Mouse (Mus musculus) kidney, adult 2 months (tissue): ENCODE measurements at regions not wholly inside any gene's neighbourhood (a gene's known extent, or its start where the extent isn't known, plus 50 kb on each side); places are given as distances from the start of the nearest gene placed in this dataset.

Experiments
- CTCF ChIP-seq: fragments of 200-500 bp; conservative IDR thresholded peaks from 2 replicates; pipeline ENCODE4 v1.5.1; 2011; ENCODE audit warnings: low read depth, mild to moderate bottlenecking, control low read depth, low read length, moderate library complexity, mixed read lengths; ENCODE audit not compliant: insufficient read depth, insufficient read length
- POLR2A ChIP-seq: fragments of 200-500 bp; IDR thresholded peaks from one replicate; pipeline ENCODE4 v1.6.1; 2011; ENCODE audit warnings: low read depth, low read length, control low read depth

DNA sequence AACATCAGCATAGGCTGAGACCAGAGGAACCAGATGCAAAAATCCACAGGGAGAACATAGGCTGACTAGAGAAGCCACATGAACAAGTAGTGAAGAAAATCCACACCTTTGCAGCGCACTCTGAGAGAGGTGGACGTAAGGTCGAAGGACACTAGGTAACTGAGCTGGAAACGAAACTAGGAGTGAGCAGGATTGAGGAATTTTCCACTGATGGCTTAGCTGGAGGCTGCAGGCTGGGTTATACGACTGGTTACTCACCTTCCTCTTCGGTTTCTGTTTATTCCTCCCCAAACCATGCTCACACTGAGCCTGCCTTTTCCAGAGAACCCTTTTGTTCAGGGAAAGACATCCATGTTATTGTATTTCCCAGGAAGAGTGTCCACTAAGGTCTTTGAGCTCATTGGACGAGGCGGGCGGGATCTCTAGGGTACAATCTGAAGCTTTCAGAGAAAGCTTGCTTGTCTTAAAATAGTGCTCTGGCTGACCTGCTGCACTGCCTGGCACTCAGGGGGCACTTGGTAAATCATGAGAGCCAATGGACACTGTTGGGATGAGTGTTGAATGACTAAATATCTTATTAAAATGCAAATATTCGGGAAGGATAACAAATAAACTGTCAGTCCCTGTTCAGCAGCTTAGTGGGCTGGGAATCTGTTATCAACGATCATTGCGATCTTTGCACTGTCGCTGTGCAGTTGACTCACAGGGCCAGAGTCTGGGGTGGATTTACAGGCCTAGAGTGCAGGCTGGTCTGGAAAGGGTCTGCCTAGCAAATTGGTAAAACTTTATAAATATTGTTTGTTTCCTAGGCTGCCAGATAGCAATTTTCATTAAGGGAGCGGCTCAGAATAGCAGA lies 76.7 kb upstream of the Bbx start:
- no peak for TF ChIP-seq CTCF
- TF ChIP-seq POLR2A = no peak
